10 mouse cellular contexts compared by ENCODE assay signal in genomic region chr10:18107471-18107870, GRCm38 (mm10). TPM values are rescaled to one million over a fixed set of nuclear protein-coding genes. Genes with fewer than 3 reads are reported as not detected.
A peak's percentile ranks its signal among the peaks of the same experiment; 100 is the strongest.
DNase-seq lines count a peak whose midpoint lies in the region; ATAC-seq and TF ChIP-seq lines count a peak whose summit lies in the region.
"Had no signal": no experiment of that assay in that cellular context is flagged by ENCODE, and none has a peak within 500 bp of the region (broad histone marks: within the 10 kb centered on the region; RNA-seq: fewer than 3 reads in every experiment).

No protein-coding gene starts in this region.

- H3K9ac ChIP-seq in lung, embryonic 14.5 days: no peak overlapping the region
- H3K9ac ChIP-seq in ES-Bruce4 (ENCODE audit: low read depth, poor library complexity, severe bottlenecking): no peak overlapping the region
- no peak overlapping the region for H3K9ac ChIP-seq in kidney, embryonic 15.5 days
- H3K9ac ChIP-seq: hindbrain, embryonic 13.5 days had no signal

- no peaks in the 10 kb centered on the region for H3K27me3 ChIP-seq in lung, embryonic 14.5 days (ENCODE audit: insufficient read depth, low read length)
- H3K27me3 ChIP-seq in ES-Bruce4 (ENCODE audit: control insufficient read depth, insufficient read depth, low read length, poor library complexity, severe bottlenecking): no peaks in the 10 kb centered on the region
- H3K27me3 ChIP-seq in kidney, embryonic 15.5 days: no peaks in the 10 kb centered on the region
- H3K27me3 ChIP-seq: hindbrain, embryonic 13.5 days had no signal

- no peak overlapping the region for H3K4me3 ChIP-seq in gastrocnemius, adult 2 months
- no peak overlapping the region for H3K4me3 ChIP-seq in lung, embryonic 14.5 days (ENCODE audit: low read depth, low read length)
- H3K4me3 ChIP-seq in ES-Bruce4 (ENCODE audit: low read depth, low read length): no peak overlapping the region
- H3K4me3 ChIP-seq in kidney, embryonic 15.5 days (replicated peaks): no peak overlapping the region
- H3K4me3 ChIP-seq: hindbrain, embryonic 13.5 days had no signal

- 68% methylated on average over 5 of the region's 5 CpGs for WGBS in lung, embryonic 14.5 days
- 59% methylated on average over 5 of the region's 5 CpGs for WGBS in kidney, embryonic 15.5 days

- H3K4me2 ChIP-seq in lung, embryonic 14.5 days: no peak overlapping the region
- H3K4me2 ChIP-seq in kidney, embryonic 15.5 days: no peak overlapping the region
- H3K4me2 ChIP-seq: hindbrain, embryonic 13.5 days had no signal

- peak; percentile 46; the same call in 1 of the 2 replicates for TF ChIP-seq CTCF in gastrocnemius, adult 2 months (IDR thresholded peaks at IDR 0.05)
- TF ChIP-seq CTCF in lung, embryonic 14.5 days (IDR thresholded peaks at IDR 0.05; ENCODE audit: low read depth): peak; percentile 51
- peak; percentile 3 for TF ChIP-seq CTCF in ES-Bruce4 (IDR thresholded peaks at IDR 0.05; ENCODE audit: low read depth, low read length)

- H3K9me3 ChIP-seq in lung, embryonic 14.5 days (ENCODE audit: low read depth, low read length): no peaks in the 10 kb centered on the region
- H3K9me3 ChIP-seq in ES-Bruce4 (replicated peaks; ENCODE audit: control insufficient read depth, insufficient read depth, low read length, poor library complexity, severe bottlenecking): no peaks in the 10 kb centered on the region
- H3K9me3 ChIP-seq in kidney, embryonic 15.5 days (replicated peaks): no peaks in the 10 kb centered on the region
- H3K9me3 ChIP-seq: hindbrain, embryonic 13.5 days had no signal

- intact Hi-C loops in gastrocnemius, adult 2 months (cut with DNase I): loop anchor here (10.0 kb wide), 1 partner anchor 87 kb away; no protein-coding TSS in a partner anchor
- intact Hi-C loops in gastrocnemius, postnatal 14 days (cut with DNase I; ENCODE audit: low total_unique reads): no loop called here

- no peak for TF ChIP-seq POLR2A in ES-Bruce4 (IDR thresholded peaks at IDR 0.05; ENCODE audit: insufficient read depth, low read length)

- TF ChIP-seq EP300 in ES-Bruce4 (IDR thresholded peaks at IDR 0.05; ENCODE audit: insufficient read depth, low read depth, low read length): no peak

- ATAC-seq in lung, embryonic 14.5 days (ENCODE audit: insufficient read depth): no peak
- no peak for ATAC-seq in kidney, embryonic 15.5 days (replicated peaks; ENCODE audit: low FRiP score)

- no peak overlapping the region for H3K27ac ChIP-seq in gastrocnemius, adult 2 months
- H3K27ac ChIP-seq in lung, embryonic 14.5 days (ENCODE audit: low read depth): no peak overlapping the region
- no peak overlapping the region for H3K27ac ChIP-seq in ES-Bruce4 (ENCODE audit: insufficient read depth, low read length)
- H3K27ac ChIP-seq in kidney, embryonic 15.5 days: no peak overlapping the region
- H3K27ac ChIP-seq: hindbrain, embryonic 13.5 days had no signal

- H3K36me3 ChIP-seq in lung, embryonic 14.5 days (ENCODE audit: insufficient read depth): peaks cover 15% of the 10 kb centered on the region; the same call in 1 of the 2 replicates
- peaks cover 2% of the 10 kb centered on the region; the same call in 1 of the 2 replicates for H3K36me3 ChIP-seq in ES-Bruce4 (ENCODE audit: control insufficient read depth, insufficient read depth, low read length, poor library complexity, severe bottlenecking)
- peaks cover 33% of the 10 kb centered on the region for H3K36me3 ChIP-seq in kidney, embryonic 15.5 days

- no peak for DNase-seq in gastrocnemius, adult 2 months
- no peak for DNase-seq in gastrocnemius, postnatal 14 days
- DNase-seq in lung, embryonic 14.5 days: peak; percentile 38
- no peak for DNase-seq in lung, adult 18-20 months
- DNase-seq in induced T-regulatory cell, adult 2 months (ENCODE audit: low read depth): peak; percentile 44
- no peak for DNase-seq in frontal cortex, adult 2 months (ENCODE audit: extremely low spot score in 1 of 2, low spot score in 1 of 2)
- DNase-seq: cerebellum, adult 8-10 months had no signal

- no peaks in the 10 kb centered on the region for H3K4me1 ChIP-seq in lung, embryonic 14.5 days (ENCODE audit: insufficient read depth)
- no peaks in the 10 kb centered on the region for H3K4me1 ChIP-seq in ES-Bruce4 (ENCODE audit: control insufficient read depth, insufficient read depth, low read length)
- no peaks in the 10 kb centered on the region for H3K4me1 ChIP-seq in kidney, embryonic 15.5 days
- H3K4me1 ChIP-seq: hindbrain, embryonic 13.5 days had no signal

RNA-seq across cellular contexts. Expression of gene Reps1, which starts 51.8 kb away (rescaled TPM):
- total RNA-seq in gastrocnemius, adult 2 months (2021): 10 to 100 TPM; 22.8 to 25.3 TPM
- 10 to 100 TPM; 23.0 to 29.6 TPM for total RNA-seq in gastrocnemius, postnatal 14 days (2021)
- polyA plus RNA-seq in lung, embryonic 14.5 days (2014; fragmentation: Nextera tagmentation; extraction: Ambion mirVana): 27.7 and 32.5 TPM in 2 replicates
- 78.1 and 85.1 TPM in 2 replicates for polyA plus RNA-seq in ES-Bruce4 (2011; ENCODE audit: insufficient read depth, insufficient read length, low read depth, missing spikeins)
- 62.9 and 66.8 TPM in 2 replicates for polyA plus RNA-seq in frontal cortex, adult 2 months (2012; rRNA removed)
- polyA plus RNA-seq in kidney, embryonic 15.5 days (2015; fragmentation: Nextera tagmentation; extraction: Ambion mirVana): 11.9 and 15.3 TPM in 2 replicates

Comparison
In these comparisons a context has a peak if more than half of its experiments do, and no peak if none do; other contexts are left out.
1. DNase-seq: peak in lung, embryonic 14.5 days (single experiment) and induced T-regulatory cell, adult 2 months (single experiment); none in gastrocnemius, adult 2 months (single experiment), gastrocnemius, postnatal 14 days (single experiment), lung, adult 18-20 months (0 of 2) and frontal cortex, adult 2 months (0 of 2).
2. Peak in every context shown above with its lines, with median percentiles within 50 percentile points of each other: CTCF ChIP-seq.